Mouse (Mus musculus) ES-Bruce4 (cell line): ENCODE data around the gene Itga8.

Source experiments
- CTCF ChIP-seq: IDR thresholded peaks from one replicate; pipeline ENCODE4 v1.8.1; 2011; ENCODE audit warnings: low read depth, low read length
- POLR2A ChIP-seq: IDR thresholded peaks from one replicate; pipeline ENCODE4 v1.8.1; 2011; ENCODE audit warnings: low read length; ENCODE audit not compliant: insufficient read depth

- TF ChIP-seq CTCF: no peak
- TF ChIP-seq POLR2A: no peak
Observed at GRCm38 (mm10) chr2:12292023-12292820, 9.5 kb downstream of the Itga8 start.
